Mouse (Mus musculus) ES-Bruce4 (cell line): ENCODE results near the gene Setd7.

Experiments used
- CTCF ChIP-seq: IDR thresholded peaks from one replicate; pipeline ENCODE4 v1.8.1; 2011; ENCODE audit warnings: low read depth, low read length
- EP300 ChIP-seq: IDR thresholded peaks from 2 replicates; pipeline ENCODE4 v1.6.1; 2011; ENCODE audit warnings: low read depth, low read length; ENCODE audit not compliant: insufficient read depth
- POLR2A ChIP-seq: IDR thresholded peaks from one replicate; pipeline ENCODE4 v1.8.1; 2011; ENCODE audit warnings: low read length; ENCODE audit not compliant: insufficient read depth

- TF ChIP-seq CTCF = no peak
- TF ChIP-seq POLR2A = no peak
- TF ChIP-seq EP300 = no peak
Measured at GRCm38 (mm10) chr3:51498659-51499058, 62.0 kb downstream of the Setd7 start.
